Mouse (Mus musculus): ENCODE results near the gene Tm9sf2.

Gene Tm9sf2

GRCm38 (mm10) chr14:122170202-122170781, 63.5 kb downstream of the Tm9sf2 start:
- peak; percentile 33 for DNase-seq (ENCODE audit: extremely low read depth, insufficient read length, low spot score)

- no peak for DNase-seq (ENCODE audit: extremely low read depth, insufficient read length, low spot score)
Measured at GRCm38 (mm10) chr14:122171031-122171430, 64.2 kb downstream of the Tm9sf2 start.

GRCm38 (mm10) chr14:122176263-122176798, 69.5 kb downstream of the Tm9sf2 start:
- no peak for DNase-seq (ENCODE audit: extremely low read depth, insufficient read length, low spot score)

- DNase-seq (ENCODE audit: extremely low read depth, insufficient read length, low spot score): no peak
Measured at GRCm38 (mm10) chr14:122179262-122179661, 72.4 kb downstream of the Tm9sf2 start.

GRCm38 (mm10) chr14:122181078-122181814, 74.4 kb downstream of the Tm9sf2 start, which contains the start of gene Clybl:
TSS of gene Clybl (plus strand) at chr14:122181704.
- DNase-seq (ENCODE audit: extremely low read depth, insufficient read length, low spot score): peak; percentile 93

- no peak for DNase-seq (ENCODE audit: extremely low read depth, insufficient read length, low spot score)
Measured at GRCm38 (mm10) chr14:122181815-122182157, 74.9 kb downstream of the Tm9sf2 start.

GRCm38 (mm10) chr14:122182220-122182619, 75.4 kb downstream of the Tm9sf2 start:
- no peak for DNase-seq (ENCODE audit: extremely low read depth, insufficient read length, low spot score)

- DNase-seq (ENCODE audit: extremely low read depth, insufficient read length, low spot score): no peak
Measured at GRCm38 (mm10) chr14:122183974-122184373, 77.1 kb downstream of the Tm9sf2 start.

GRCm38 (mm10) chr14:122188250-122188649, 81.4 kb downstream of the Tm9sf2 start:
- no peak for DNase-seq (ENCODE audit: extremely low read depth, insufficient read length, low spot score)

- no peak for DNase-seq (ENCODE audit: extremely low read depth, insufficient read length, low spot score)
Measured at GRCm38 (mm10) chr14:122189901-122190300, 83.1 kb downstream of the Tm9sf2 start.

GRCm38 (mm10) chr14:122190527-122190926, 83.7 kb downstream of the Tm9sf2 start:
- DNase-seq (ENCODE audit: extremely low read depth, insufficient read length, low spot score): no peak

- no peak for DNase-seq (ENCODE audit: extremely low read depth, insufficient read length, low spot score)
Measured at GRCm38 (mm10) chr14:122190941-122191510, 84.2 kb downstream of the Tm9sf2 start.

- no peak for DNase-seq (ENCODE audit: extremely low read depth, insufficient read length, low spot score)
Measured at GRCm38 (mm10) chr14:122194630-122195029, 87.8 kb downstream of the Tm9sf2 start.

GRCm38 (mm10) chr14:122196851-122197250, 90.0 kb downstream of the Tm9sf2 start:
- DNase-seq (ENCODE audit: extremely low read depth, insufficient read length, low spot score): no peak

- no peak for DNase-seq (ENCODE audit: extremely low read depth, insufficient read length, low spot score)
Measured at GRCm38 (mm10) chr14:122200247-122200885, 93.5 kb downstream of the Tm9sf2 start.

- peak; percentile 13 for DNase-seq (ENCODE audit: extremely low read depth, insufficient read length, low spot score)
Measured at GRCm38 (mm10) chr14:122209177-122209576, 102.3 kb downstream of the Tm9sf2 start.
